Mouse (Mus musculus): Measurements from ENCODE around the gene Gm2022. TPM values are rescaled to one million over a fixed set of nuclear protein-coding genes. Genes with fewer than 3 reads are reported as not detected.

Gene Gm2022
- polyA plus RNA-seq (2012) = not detected in 2 replicates

DNA sequence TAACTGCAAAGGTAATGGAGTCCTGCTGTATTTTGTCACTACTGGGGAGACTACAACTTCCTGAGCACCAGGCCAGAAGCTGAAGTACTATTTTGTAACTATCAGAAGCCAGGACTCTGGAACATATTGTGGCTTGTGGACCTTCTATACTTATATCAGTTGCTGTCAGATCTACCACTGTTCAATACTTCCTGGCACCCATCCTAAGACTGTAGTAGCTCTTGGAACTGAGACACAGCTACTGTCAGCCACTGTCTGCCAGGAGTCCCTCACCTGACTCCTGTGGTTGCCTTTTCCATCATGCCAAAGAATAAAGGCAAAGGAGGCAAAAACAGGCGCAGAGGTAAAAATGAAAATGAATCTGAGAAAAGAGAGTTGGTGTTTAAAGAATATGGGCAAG, at the start of gene Gm2022:
TSS of gene Gm2022 (plus strand) at position 301 of the 400 bp plus-strand sequence.

DNA sequence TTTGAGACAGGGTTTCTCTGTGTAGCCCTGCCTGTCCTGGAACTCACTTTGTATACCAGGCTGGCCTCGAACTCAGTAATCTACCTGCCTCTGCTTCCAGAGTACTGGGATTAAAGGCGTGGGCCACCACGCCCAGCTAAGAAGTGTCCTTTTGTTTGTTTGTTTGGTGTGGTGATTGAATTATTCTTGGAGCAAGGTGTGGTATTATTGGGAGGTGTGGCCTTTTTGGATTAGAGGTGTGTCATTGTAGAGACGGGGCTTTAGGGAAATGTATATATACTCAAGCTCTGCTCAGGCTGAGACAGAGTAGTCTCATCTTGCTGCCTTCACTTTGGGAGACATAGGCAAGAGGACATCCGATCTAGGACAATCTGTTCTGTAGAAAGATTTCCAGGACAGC, 21.4 kb upstream of the Gm2022 start, which contains the start of gene Gm2016:
TSS of gene Gm2016 (plus strand) at position 301 of the 400 bp plus-strand sequence.

DNA sequence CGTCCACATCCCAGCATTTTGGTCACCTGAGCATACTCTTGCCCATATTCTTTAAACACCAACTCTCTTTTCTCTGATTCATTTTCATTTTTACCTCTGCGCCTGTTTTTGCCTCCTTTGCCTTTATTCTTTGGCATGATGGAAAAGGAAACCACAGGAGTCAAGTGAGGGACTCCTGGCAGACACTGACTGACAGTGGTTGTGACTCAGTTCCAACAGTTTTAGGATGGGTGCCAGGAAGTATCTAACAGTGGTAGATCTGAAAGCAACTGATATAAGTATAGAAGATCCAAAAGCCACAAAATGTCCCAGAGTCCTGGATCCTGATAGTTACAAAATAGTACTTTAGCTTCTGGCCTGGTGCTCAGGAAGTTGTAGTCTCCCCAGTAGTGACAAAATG, 24.6 kb downstream of the Gm2022 start, which contains the start of gene Gm2035:
TSS of gene Gm2035 (minus strand) at position 137 of the 400 bp plus-strand sequence.

Other genes with a start within 250 kb of the Gm2022 start
- not detected in 2 replicates for gene Gm21319, start 119.6 kb upstream of the Gm2022 start, polyA plus RNA-seq (2012)
- gene Gm21936, start 99.9 kb upstream of the Gm2022 start, polyA plus RNA-seq (2012) = not detected in 2 replicates
- not detected in 2 replicates for gene BB287469, start 78.8 kb upstream of the Gm2022 start, polyA plus RNA-seq (2012)
- not detected in 2 replicates for gene Gm2001, start 53.0 kb upstream of the Gm2022 start, polyA plus RNA-seq (2012)
- not detected in 2 replicates for gene Gm2016, start 21.3 kb upstream of the Gm2022 start, polyA plus RNA-seq (2012)
- gene Gm2035, start 24.5 kb downstream of the Gm2022 start, polyA plus RNA-seq (2012) = not detected in 2 replicates
- gene Gm2042, start 58.7 kb downstream of the Gm2022 start, polyA plus RNA-seq (2012) = 0.02 TPM in 1 of 2 replicates, not detected in the other
- gene Gm2075, start 116.5 kb downstream of the Gm2022 start, polyA plus RNA-seq (2012) = not detected in 2 replicates
- gene Gm6803, start 123.4 kb downstream of the Gm2022 start, polyA plus RNA-seq (2012) = not detected in 2 replicates
- not detected in 2 replicates for gene Gm2056, start 131.6 kb downstream of the Gm2022 start, polyA plus RNA-seq (2012)
- not detected in 2 replicates for gene Gm16368, start 188.3 kb downstream of the Gm2022 start, polyA plus RNA-seq (2012)

Measured in megakaryocyte-erythroid progenitor cell, adult 5 weeks (primary cell).